Mouse (Mus musculus): ENCODE data around the gene Ptprm.

DNA sequence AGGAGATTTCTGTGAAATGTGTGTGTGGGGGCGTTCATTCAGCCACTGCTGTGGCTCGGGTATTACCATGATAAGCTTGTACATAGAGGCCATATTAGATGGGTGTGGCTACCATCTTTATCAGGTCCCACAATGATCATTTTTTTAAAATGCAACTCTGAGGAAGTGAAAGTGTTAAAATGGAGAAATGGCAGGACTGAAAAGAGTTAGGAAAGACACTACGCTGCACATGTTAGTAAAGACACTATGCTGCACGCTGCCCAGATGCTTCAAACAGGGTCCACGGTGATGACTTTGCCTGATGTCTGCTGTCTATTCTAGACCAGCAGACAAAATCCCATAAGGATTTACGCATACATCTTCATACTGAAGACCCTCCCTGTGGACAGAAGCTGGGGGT lies 298.6 kb downstream of the Ptprm start:
- no peak for TF ChIP-seq JUND (IDR thresholded peaks at IDR 0.05; ENCODE audit: low read depth, low read length)
- no peak for TF ChIP-seq CTCF (IDR thresholded peaks at IDR 0.05 in 2 of 3, conservative IDR thresholded peaks at IDR 0.05 in 1 of 3; ENCODE audit: control insufficient read depth in 1 of 3, insufficient read depth in 1 of 3, low read depth in 2 of 3, low read length in 3 of 3, poor library complexity in 1 of 3, severe bottlenecking in 1 of 3)
- no peak for TF ChIP-seq POLR2A (IDR thresholded peaks at IDR 0.05; ENCODE audit: control insufficient read depth in 1 of 2, insufficient read depth in 1 of 2, low read depth in 1 of 2, low read length in 2 of 2, poor library complexity in 1 of 2)
- TF ChIP-seq POLR2AphosphoS2 (IDR thresholded peaks at IDR 0.05; ENCODE audit: low read length) = no peak
- no peak for TF ChIP-seq EP300 (IDR thresholded peaks at IDR 0.05; ENCODE audit: low read depth in 1 of 2, low read length in 2 of 2)
- TF ChIP-seq TAL1 (IDR thresholded peaks at IDR 0.05; ENCODE audit: low read length) = no peak
- no peak for TF ChIP-seq ZMIZ1 (IDR thresholded peaks at IDR 0.05; ENCODE audit: low read depth, low read length)
- no peak for TF ChIP-seq ZNF384 (IDR thresholded peaks at IDR 0.05; ENCODE audit: low read depth, low read length)
- TF ChIP-seq USF1 (IDR thresholded peaks at IDR 0.05; ENCODE audit: low read depth, low read length) = no peak
- TF ChIP-seq SMC3 (IDR thresholded peaks at IDR 0.05; ENCODE audit: low read depth, low read length) = no peak
- no peak for TF ChIP-seq MAX (IDR thresholded peaks at IDR 0.05; ENCODE audit: low read length)
- no peak for TF ChIP-seq GATA1 (IDR thresholded peaks at IDR 0.05; ENCODE audit: low read depth, low read length)
